Mouse (Mus musculus): Measurements from ENCODE around the gene Uqcrh. TPM values are rescaled to one million over a fixed set of nuclear protein-coding genes. Genes with fewer than 3 reads are reported as not detected.

The Uqcrh gene
- total RNA-seq (2023), result 100 to 1,000 TPM; 201 to 227 TPM

DNA sequence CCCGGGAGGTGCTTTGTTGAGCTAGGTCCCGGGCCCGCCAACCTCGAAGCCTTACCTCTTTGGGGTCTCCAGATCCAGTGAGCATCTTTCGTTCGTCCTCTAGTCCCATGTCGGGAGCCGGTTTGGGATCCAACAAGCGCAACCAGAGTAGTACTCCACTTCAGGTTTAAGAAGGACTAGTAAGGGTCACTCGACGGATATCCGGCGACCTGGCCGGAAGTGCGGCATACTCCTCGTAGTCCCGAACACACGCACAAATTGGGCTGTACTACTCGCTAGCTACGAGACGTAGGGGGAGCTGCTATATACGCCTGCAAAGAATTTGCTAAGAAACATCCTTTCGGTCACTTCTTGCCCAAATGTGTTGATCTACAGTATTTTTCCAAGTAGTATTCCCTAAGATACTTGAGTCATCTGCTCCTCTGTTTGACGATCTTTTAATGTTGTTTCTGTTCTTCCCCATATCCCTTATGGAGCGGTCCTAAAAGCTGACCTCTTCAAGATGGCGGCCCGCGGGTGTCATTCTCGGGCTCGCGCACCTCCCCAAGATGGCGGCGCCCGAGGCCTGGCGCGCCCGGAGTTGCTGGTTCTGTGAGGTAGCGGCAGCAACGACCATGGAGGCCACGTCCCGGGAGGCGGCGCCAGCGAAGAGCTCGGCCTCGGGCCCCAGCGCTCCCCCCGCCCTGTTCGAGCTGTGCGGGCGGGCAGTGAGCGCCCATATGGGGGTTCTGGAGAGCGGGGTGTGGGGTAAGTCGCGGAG, at the start of gene Uqcrh, which contains the start of gene Lrrc41:
Gene Uqcrh (minus strand): TSS at position 211 of the 760 bp plus-strand sequence.
Gene Lrrc41 (plus strand): TSS at position 409 of the 760 bp plus-strand sequence.

DNA sequence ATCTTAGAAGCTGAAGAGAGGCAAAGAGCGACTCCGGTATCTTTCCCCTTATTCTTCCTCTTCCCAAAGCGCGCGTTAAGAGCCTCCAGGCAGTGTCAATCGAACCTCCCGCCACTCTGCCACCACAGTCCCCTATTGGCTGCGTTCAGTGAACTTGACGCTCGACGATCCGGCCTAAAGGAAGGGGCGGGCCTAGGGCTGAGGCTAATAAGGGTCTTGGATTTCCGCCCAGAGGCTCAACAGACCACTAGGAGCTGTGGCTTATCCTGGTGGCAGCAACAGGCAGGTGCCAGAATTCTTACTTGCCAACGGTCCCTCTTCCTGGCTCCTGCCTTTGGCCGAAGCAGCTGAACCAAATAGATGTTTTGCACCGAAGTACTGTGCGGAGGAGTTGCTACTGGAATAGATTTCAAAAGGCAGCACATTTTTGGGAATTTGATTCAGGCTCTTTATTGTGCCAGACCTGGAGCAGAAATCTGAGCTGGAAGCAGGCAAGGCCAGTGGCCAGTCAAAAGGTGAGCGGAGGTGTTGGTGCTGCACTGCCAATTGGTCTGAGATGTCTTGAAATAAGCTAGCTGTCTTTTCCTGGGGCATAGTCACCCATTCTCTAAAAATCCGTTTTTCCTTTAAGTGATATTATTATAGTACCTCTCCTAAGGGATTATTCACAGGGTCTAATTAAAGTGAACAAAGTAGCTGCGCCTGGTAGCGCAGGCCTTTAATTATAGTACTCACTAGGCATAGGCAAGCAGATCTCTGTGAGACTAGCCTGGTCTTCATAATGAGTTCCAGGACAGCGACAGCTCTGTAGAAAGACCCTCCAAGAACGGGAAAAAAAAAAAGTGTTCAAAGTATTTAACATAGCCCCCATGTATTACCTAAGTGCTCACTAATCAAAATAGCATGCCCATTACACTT, 49.0 kb upstream of the Uqcrh start, which contains the start of the genes Rad54l and Pomgnt1:
Gene Rad54l (minus strand): TSS at position 89 of the 918 bp plus-strand sequence.
Gene Pomgnt1 (plus strand): TSS at position 239 of the 918 bp plus-strand sequence.

DNA sequence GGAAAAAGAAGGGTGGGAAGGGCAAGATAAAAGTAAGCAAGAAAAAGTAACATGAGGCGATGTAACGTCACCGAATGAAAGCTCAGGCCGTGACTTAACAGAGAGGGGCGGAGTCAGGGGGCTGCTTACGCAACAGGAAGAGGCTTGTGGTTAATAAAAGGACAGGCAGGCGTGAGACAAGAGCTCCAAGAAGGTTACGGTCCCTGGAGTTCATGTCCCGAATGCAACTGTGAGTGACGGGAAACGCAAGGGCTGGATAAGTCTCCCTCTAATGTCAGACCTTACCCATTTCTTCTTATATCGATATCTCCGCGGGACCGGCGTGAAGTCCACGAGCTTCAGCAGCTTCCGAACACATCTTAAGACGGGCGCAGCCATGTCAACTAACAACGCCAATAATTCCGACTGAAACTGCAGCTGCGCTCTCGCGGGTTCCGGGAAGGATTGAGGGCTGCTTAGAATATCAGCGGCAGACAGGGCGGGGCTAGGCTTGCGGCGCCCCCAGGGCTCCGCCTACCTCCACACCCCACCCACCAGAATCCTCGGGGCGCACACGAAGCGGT, 21.4 kb downstream of the Uqcrh start, which contains the start of gene Nsun4:
Gene Nsun4 (minus strand): TSS at position 478 of the 563 bp plus-strand sequence.

GRCm38 (mm10) chr4:116017902-116018746, 56.7 kb downstream of the Uqcrh start, which contains the start of gene Faah:
Gene Faah (minus strand): TSS chr4:116017926.

Other genes starting within 250 kb of the Uqcrh start
- 10 to 100 TPM; 15.1 to 19.0 TPM for gene Mob3c, start 247.0 kb downstream of the Uqcrh start, total RNA-seq (2023)
- gene Mknk1, start 235.9 kb downstream of the Uqcrh start, total RNA-seq (2023), result 100 to 1,000 TPM; 114 to 134 TPM
- gene Kncn, start 190.7 kb downstream of the Uqcrh start, total RNA-seq (2023), result under 1 TPM in 1 of 2 experiments, not detected in 1; 0.42 TPM
- gene 6430628N08Rik, start 184.4 kb downstream of the Uqcrh start, total RNA-seq (2023), result not detected
- gene Dmbx1, start 135.1 kb downstream of the Uqcrh start, total RNA-seq (2023), result not detected
- 1 to 10 TPM; 1.1 to 1.4 TPM for gene Faah, start 57.1 kb downstream of the Uqcrh start, total RNA-seq (2023)
- gene Nsun4, start 21.2 kb downstream of the Uqcrh start, total RNA-seq (2023), result 1 to 10 TPM; 7.0 to 8.9 TPM
- gene Lrrc41, start 198 bp upstream of the Uqcrh start, total RNA-seq (2023), result 10 to 100 TPM; 18.4 to 22.5 TPM
- 10 to 100 TPM; 16.7 to 20.1 TPM for gene Rad54l, start 48.6 kb upstream of the Uqcrh start, total RNA-seq (2023)
- 1 to 10 TPM; 8.4 to 8.7 TPM for gene Pomgnt1, start 48.8 kb upstream of the Uqcrh start, total RNA-seq (2023)
- gene Lurap1, start 76.3 kb upstream of the Uqcrh start, total RNA-seq (2023), result under 1 TPM in 1 of 2 experiments, not detected in 1; 0.09 TPM
- not detected for gene Tspan1, start 92.5 kb upstream of the Uqcrh start, total RNA-seq (2023)
- not detected for gene 1700042G07Rik, start 98.3 kb upstream of the Uqcrh start, total RNA-seq (2023)
- not detected for gene Gm49337, start 98.3 kb upstream of the Uqcrh start, total RNA-seq (2023)
- under 1 TPM; 0.13 to 0.58 TPM for gene Pik3r3, start 146.5 kb upstream of the Uqcrh start, total RNA-seq (2023)